Mouse (Mus musculus): ENCODE results near the gene Chn2.

- TF ChIP-seq EP300 (IDR thresholded peaks at IDR 0.05; ENCODE audit: insufficient read depth, low read depth, low read length) = no peak
- no peak for TF ChIP-seq POLR2A (IDR thresholded peaks at IDR 0.05; ENCODE audit: insufficient read depth, low read length)
Measured at GRCm38 (mm10) chr6:54111416-54111984, 72.1 kb downstream of the Chn2 start.
